Mouse (Mus musculus) ES-E14 (cell line): Measurements from ENCODE around the gene Spag4. TPM values are rescaled to one million over a fixed set of nuclear protein-coding genes. Genes with fewer than 3 reads are reported as not detected.

ENCODE experiments used
- DNase-seq: peaks from one replicate; pipeline ENCODE4 v3.0.0-alpha.2; 2013; ENCODE audit warnings: low read depth, low spot score
- H3K27ac ChIP-seq: 2 replicates; pipeline ENCODE4 v1.5.1; 2012; ENCODE audit warnings: low read depth, mild to moderate bottlenecking, low read length, moderate library complexity, mixed read lengths; ENCODE audit not compliant: poor library complexity, insufficient read depth, severe bottlenecking
- H3K36me3 ChIP-seq: 2 replicates; pipeline ENCODE4 v1.6.1; 2012; ENCODE audit warnings: mild to moderate bottlenecking, low read length, moderate library complexity, mixed read lengths; ENCODE audit not compliant: control insufficient read depth, poor library complexity, insufficient read depth, severe bottlenecking
- H3K4me1 ChIP-seq, 2 experiments: fragments of 150-350 bp in 1 of 2; sonication (generic) in 1 of 2; 2 replicates each; pipeline ENCODE4 v1.6.1; 2012; ENCODE audit warnings: low read length in 2 of 2, mild to moderate bottlenecking in 1 of 2, mixed read lengths in 1 of 2; ENCODE audit not compliant: control insufficient read depth in 2 of 2, insufficient read depth in 2 of 2, poor library complexity in 1 of 2
- H3K4me3 ChIP-seq, 2 experiments: fragments of 150-350 bp in 1 of 2; sonication (generic) in 1 of 2; 2 replicates each; pipeline ENCODE4 v1.5.1; 2012; ENCODE audit warnings: low read length in 2 of 2, low read depth in 1 of 2, mild to moderate bottlenecking in 1 of 2, mixed read lengths in 1 of 2; ENCODE audit not compliant: insufficient read depth in 1 of 2, poor library complexity in 1 of 2, severe bottlenecking in 1 of 2
- H3K9ac ChIP-seq: 2 replicates; pipeline ENCODE4 v1.6.1; 2012; ENCODE audit warnings: low read depth, mild to moderate bottlenecking, low read length, mixed read lengths; ENCODE audit not compliant: poor library complexity, insufficient read depth, severe bottlenecking
- H3K9me3 ChIP-seq: fragments of 150-350 bp; sonication (generic); 2 replicates; pipeline ENCODE4 v1.6.1; 2012; ENCODE audit warnings: low read depth, mild to moderate bottlenecking, low read length; ENCODE audit not compliant: control insufficient read depth, insufficient read depth
- CHD2 ChIP-seq: IDR thresholded peaks from 2 replicates; pipeline ENCODE4 v1.6.1; 2014; ENCODE audit warnings: mild to moderate bottlenecking, low read depth, low read length, inconsistent platforms
- HCFC1 ChIP-seq: IDR thresholded peaks from 2 replicates; pipeline ENCODE4 v1.6.1; 2012; ENCODE audit warnings: low read length, inconsistent platforms, borderline replicate concordance; ENCODE audit not compliant: insufficient read depth
- MAFK ChIP-seq: IDR thresholded peaks from 2 replicates; pipeline ENCODE4 v1.6.1; 2014; ENCODE audit warnings: mild to moderate bottlenecking, low read depth, low read length, inconsistent platforms; ENCODE audit not compliant: insufficient read depth
- ZC3H11A ChIP-seq: IDR thresholded peaks from 2 replicates; pipeline ENCODE4 v1.6.1; 2012; ENCODE audit warnings: low read depth, mild to moderate bottlenecking, inconsistent platforms, low read length, borderline replicate concordance
- ZNF384 ChIP-seq: IDR thresholded peaks from 2 replicates; pipeline ENCODE4 v1.6.1; 2012; ENCODE audit warnings: low read depth, low read length, inconsistent platforms
- in situ Hi-C, 2 experiments: fragments of 600-800 bp; cut with MboI; formaldehyde crosslinking; loops; one replicate each; pipeline ENCODE4 v1.15.1; 2025; ENCODE audit warnings: low sequenced_read_pairs in 2 of 2, inconsistent platforms in 1 of 2; ENCODE audit not compliant: unreplicated experiment in 2 of 2
- total RNA-seq: library from RNA; depleted of rRNA; stranded (reverse); fragments of 300-350 nt; gene quantifications from 2 replicates; pipeline ENCODE4 v1.2.3, GENCODE M21; 2012

Spag4 gene
- total RNA-seq, 1 experiment = 2.6 TPM

DNA sequence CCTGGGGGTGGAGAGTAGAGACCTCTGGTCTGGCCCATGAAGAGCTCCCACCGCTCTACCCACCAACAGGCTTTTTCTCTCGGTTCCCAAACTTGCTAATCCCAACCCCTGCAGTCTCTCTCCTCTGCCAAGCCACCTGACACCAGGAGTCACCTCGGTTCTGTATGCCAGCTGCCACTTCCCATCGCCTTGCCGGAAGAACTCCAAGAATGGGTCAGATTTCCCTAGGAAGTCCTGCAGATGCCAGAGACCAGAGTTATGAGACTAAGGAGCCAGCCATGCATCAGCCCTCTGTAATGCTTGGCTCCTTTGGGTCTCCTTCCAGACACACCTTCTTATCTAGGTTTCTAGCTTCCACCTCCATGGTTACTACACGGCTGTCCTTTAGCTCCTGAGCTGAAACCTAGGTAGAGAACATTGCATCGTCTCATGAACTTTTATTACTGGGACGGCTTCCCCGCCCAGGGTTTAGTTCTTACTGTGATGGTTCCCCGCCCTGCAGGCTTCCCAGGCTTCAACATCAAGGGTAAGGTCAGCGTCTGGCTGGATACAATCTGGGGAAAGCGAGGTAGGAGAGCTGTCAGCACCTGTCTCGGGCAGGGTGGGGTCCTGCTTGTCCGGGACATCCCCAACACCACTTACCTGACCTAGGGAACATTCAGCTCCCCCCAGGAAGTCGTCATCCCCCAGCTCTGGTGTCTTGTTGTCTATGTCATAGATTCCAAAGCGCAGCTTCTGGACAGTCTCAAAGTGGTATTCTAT lies 13.6 kb downstream of the Spag4 start:
- no peak for TF ChIP-seq ZNF384
- no peak for TF ChIP-seq HCFC1
- TF ChIP-seq CHD2 = no peak
- no peak for TF ChIP-seq MAFK
- no peak for TF ChIP-seq ZC3H11A
- H3K27ac ChIP-seq = no peak overlapping the region
- H3K4me1 ChIP-seq = peaks cover 4 to 11% of the 10 kb centered on the region in 2 experiments; a peak in 3 of 4 replicates
- no peaks in the 10 kb centered on the region for H3K9me3 ChIP-seq
- no peak overlapping the region for H3K4me3 ChIP-seq
- H3K36me3 ChIP-seq = peaks cover 26% of the 10 kb centered on the region; the same call in 1 of the 2 replicates
- no peak overlapping the region for H3K9ac ChIP-seq
- no peak for DNase-seq
- in situ Hi-C loops = no loop called here

DNA sequence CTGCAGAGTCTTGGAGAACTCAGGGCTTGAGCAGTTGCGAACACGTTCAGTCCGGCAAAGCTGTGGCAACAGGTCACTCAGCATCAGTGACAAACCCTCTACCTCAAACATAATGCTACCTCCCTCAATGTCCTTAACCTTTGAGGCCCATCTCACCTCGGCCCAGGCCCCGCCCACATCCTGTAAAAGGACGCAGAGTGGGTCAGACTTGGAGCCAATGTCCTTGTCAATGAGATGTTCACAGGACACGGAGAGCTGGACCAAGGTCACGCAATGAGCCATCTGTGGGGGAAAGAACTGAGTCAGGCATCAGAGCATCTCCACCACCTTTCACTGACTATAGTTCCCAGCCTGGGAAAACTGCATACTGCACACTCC lies 14.2 kb downstream of the Spag4 start:
- Histone ChIP-seq H3K4me3 (no peak overlapping the region), H3K27ac (no peak overlapping the region), H3K4me1 (peaks cover 4 to 8% of the 10 kb centered on the region in 2 experiments; a peak in 3 of 4 replicates), H3K36me3 (peaks cover 20% of the 10 kb centered on the region; the same call in 1 of the 2 replicates), H3K9ac (no peak overlapping the region), H3K9me3 (no peaks in the 10 kb centered on the region)
- in situ Hi-C loops = no loop called here
- DNase-seq = no peak
- TF ChIP-seq MAFK (no peak), CHD2 (no peak), ZNF384 (no peak), ZC3H11A (no peak), HCFC1 (no peak)

GRCm38 (mm10) chr2:156079674-156080073 lies 14.7 kb downstream of the Spag4 start:
- Histone ChIP-seq H3K4me1 (peaks cover 4 to 8% of the 10 kb centered on the region in 2 experiments; a peak in 3 of 4 replicates), H3K4me3 (no peak overlapping the region), H3K9me3 (no peaks in the 10 kb centered on the region), H3K9ac (no peak overlapping the region), H3K27ac (no peak overlapping the region), H3K36me3 (peaks cover 20% of the 10 kb centered on the region; the same call in 1 of the 2 replicates)
- in situ Hi-C loops = no loop called here
- TF ChIP-seq HCFC1 = no peak
- no peak for DNase-seq

DNA sequence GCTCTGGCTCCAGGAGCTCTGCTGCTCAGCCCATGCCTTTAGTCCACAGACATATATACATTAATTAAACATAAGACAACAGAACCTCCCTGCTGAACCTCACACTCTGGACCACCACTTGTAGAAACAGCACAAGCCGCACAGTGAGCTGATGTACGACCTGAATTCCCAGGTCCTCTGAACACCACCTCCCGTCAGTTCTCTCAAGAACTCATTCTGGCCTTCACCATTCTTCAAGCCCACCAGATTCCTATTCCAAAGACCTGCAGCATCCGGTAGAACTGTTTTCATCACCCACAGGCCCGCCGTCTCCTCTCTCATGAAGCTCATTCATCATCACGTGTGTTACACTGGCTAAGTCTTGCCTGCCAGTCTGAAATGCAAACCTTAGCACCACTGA lies 15.4 kb downstream of the Spag4 start:
- H3K4me3 ChIP-seq = no peak overlapping the region
- no peak overlapping the region for H3K9ac ChIP-seq
- H3K4me1 ChIP-seq = peaks cover 4 to 8% of the 10 kb centered on the region in 2 experiments; a peak in 3 of 4 replicates
- H3K36me3 ChIP-seq = peaks cover 20% of the 10 kb centered on the region; the same call in 1 of the 2 replicates
- TF ChIP-seq MAFK (no peak), ZC3H11A (no peak), HCFC1 (no peak), ZNF384 (no peak), CHD2 (no peak)
- no peaks in the 10 kb centered on the region for H3K9me3 ChIP-seq
- in situ Hi-C loops = no loop called here
- DNase-seq = no peak
- H3K27ac ChIP-seq = no peak overlapping the region

GRCm38 (mm10) chr2:156084541-156084940 lies 19.6 kb downstream of the Spag4 start:
- H3K9me3 ChIP-seq = no peaks in the 10 kb centered on the region
- 0 out of 4 replicates have a peak, but pooled peaks cover 0 to 1% of the 10 kb centered on the region in 2 experiments for H3K4me1 ChIP-seq
- no peak overlapping the region for H3K4me3 ChIP-seq
- TF ChIP-seq ZNF384 (no peak), MAFK (no peak), ZC3H11A (no peak), CHD2 (no peak), HCFC1 (no peak)
- H3K9ac ChIP-seq = no peak overlapping the region
- in situ Hi-C loops = no loop called here
- H3K27ac ChIP-seq = no peak overlapping the region
- H3K36me3 ChIP-seq = peaks cover 3% of the 10 kb centered on the region; the same call in 1 of the 2 replicates
- no peak for DNase-seq
